Mouse (Mus musculus) C2C12 (cell line): ENCODE data around the gene Rai14. TPM values are rescaled to one million over a fixed set of nuclear protein-coding genes. Genes with fewer than 3 reads are reported as not detected.

Experiments
- H3K27me3 ChIP-seq: one replicate; pipeline ENCODE4 v1.6.1; 2011; ENCODE audit not compliant: control insufficient read depth, insufficient read depth, insufficient read length
- H3K36me3 ChIP-seq: one replicate; pipeline ENCODE4 v1.6.1; 2011; ENCODE audit not compliant: control insufficient read depth, insufficient read depth
- H3K4me3 ChIP-seq: one replicate; pipeline ENCODE4 v1.5.1; 2011; ENCODE audit warnings: mild to moderate bottlenecking, control low read depth; ENCODE audit not compliant: poor library complexity, insufficient read depth, severe bottlenecking
- H3K79me2 ChIP-seq: one replicate; pipeline ENCODE4 v1.6.1; 2011; ENCODE audit not compliant: control insufficient read depth, insufficient read depth
- H3K79me3 ChIP-seq: one replicate; pipeline ENCODE4 v1.6.1; 2011; ENCODE audit warnings: low read depth, control low read depth
- H3ac ChIP-seq: one replicate; pipeline ENCODE3; 2011; ENCODE audit warnings: low read depth; ENCODE audit not compliant: control insufficient read depth, insufficient read length
- CEBPB ChIP-seq: IDR thresholded peaks from one replicate; pipeline ENCODE4 v1.6.1; 2011; ENCODE audit warnings: low read depth, mild to moderate bottlenecking, control low read depth, moderate library complexity
- CTCF ChIP-seq: IDR thresholded peaks from one replicate; pipeline ENCODE4 v1.5.1; 2011; ENCODE audit not compliant: control insufficient read depth, insufficient read depth, insufficient read length
- FOSL1 ChIP-seq: IDR thresholded peaks from one replicate; pipeline ENCODE4 v1.8.0; 2011; ENCODE audit warnings: mild to moderate bottlenecking, low read length; ENCODE audit not compliant: poor library complexity, insufficient read depth, severe bottlenecking
- MAX ChIP-seq: IDR thresholded peaks from one replicate; pipeline ENCODE4 v1.6.1; 2011; ENCODE audit warnings: mild to moderate bottlenecking, control low read depth
- MYOD1 ChIP-seq: IDR thresholded peaks from one replicate; pipeline ENCODE4 v1.6.1; 2011; ENCODE audit warnings: low read depth; ENCODE audit not compliant: control insufficient read depth, insufficient read length
- MYOG ChIP-seq: IDR thresholded peaks from one replicate; pipeline ENCODE4 v1.6.1; 2011; ENCODE audit not compliant: control insufficient read depth, insufficient read length; ENCODE audit errors: extremely low read depth
- USF1 ChIP-seq: IDR thresholded peaks from one replicate; pipeline ENCODE4 v1.6.1; 2011; ENCODE audit warnings: low read depth, mild to moderate bottlenecking, control low read depth, moderate library complexity
- polyA plus RNA-seq: library from polyadenylated mRNA; unstranded; fragments of >200 nt; fragmentation: generic; extraction: Trizol; gene quantifications from one replicate; pipeline ENCODE4 v1.2.1, GENCODE M21; 2012; ENCODE audit warnings: missing spikeins

The Rai14 gene
- polyA plus RNA-seq, 1 experiment, result 55.1 TPM

DNA sequence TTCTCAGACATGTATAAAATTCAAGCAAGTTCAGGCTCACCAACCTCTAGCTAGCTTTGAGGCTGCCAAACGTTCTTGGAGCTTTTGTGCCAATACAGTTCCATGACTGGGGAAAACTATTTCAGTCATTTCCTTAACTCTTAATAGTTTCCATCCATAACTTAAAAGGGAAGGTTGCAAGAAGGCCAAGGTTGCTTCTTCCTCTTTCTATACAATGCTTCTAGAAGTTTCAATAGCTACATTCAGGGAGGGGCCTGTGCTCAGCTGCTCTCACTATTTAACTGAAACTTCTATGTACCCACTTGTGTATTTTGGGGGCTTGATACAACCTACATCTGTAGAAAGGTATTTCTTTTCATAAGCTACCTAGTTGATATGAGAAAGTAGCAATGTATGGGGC, 24.9 kb upstream of the Rai14 start:
- Histone ChIP-seq H3K79me3 (no peaks in the 10 kb centered on the region), H3K4me3 (no peak overlapping the region), H3K79me2 (no peaks in the 10 kb centered on the region), H3K36me3 (no peaks in the 10 kb centered on the region), H3K27me3 (no peaks in the 10 kb centered on the region), H3ac (no peak overlapping the region)
- TF ChIP-seq MYOG (no peak), MYOD1 (no peak), CEBPB (no peak), MAX (no peak), FOSL1 (no peak), CTCF (no peak), USF1 (no peak)

DNA sequence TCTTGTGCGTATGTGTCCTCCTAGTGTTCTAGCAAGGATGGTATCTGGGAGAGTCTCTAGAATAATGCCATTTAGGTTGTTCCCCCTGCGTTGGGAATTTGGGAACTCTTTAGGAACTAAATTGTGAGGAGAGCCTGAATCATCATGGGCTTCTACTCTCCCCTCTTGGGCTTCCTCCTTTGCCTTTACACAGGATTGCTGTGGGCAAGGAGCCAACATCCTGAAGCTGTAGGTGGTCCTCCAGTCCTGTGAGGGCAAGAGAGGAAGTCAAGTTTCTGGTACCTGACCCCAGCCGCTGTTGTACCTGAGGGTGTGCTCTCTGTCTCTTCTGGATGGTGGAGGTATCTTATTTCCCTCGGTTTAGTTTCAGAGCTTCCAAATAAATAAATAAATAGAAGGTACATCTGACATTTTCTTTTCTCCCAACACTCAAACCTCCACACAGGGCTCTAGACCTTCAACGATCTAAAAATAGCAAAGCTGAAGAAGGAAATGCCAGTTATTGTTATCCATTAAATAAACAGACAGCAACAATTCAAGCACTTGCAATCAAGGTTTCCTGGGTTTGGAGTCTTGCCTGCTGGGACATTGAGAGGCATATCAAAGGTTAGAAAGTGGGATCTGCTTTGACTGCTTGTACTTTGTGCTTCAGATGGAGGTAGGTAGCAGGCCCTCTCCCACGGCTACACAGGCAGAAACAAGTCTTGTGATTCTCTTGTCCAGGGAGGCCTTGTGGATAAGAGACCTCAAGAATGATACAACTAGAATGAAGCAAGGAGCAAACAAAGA, 24.1 kb upstream of the Rai14 start:
- Histone ChIP-seq H3K79me2 (no peaks in the 10 kb centered on the region), H3K79me3 (no peaks in the 10 kb centered on the region), H3K4me3 (no peak overlapping the region), H3K27me3 (no peaks in the 10 kb centered on the region), H3K36me3 (no peaks in the 10 kb centered on the region), H3ac (no peak overlapping the region)
- no peak for TF ChIP-seq CEBPB
- no peak for TF ChIP-seq MYOD1
- TF ChIP-seq MAX, result no peak
- TF ChIP-seq USF1, result no peak
- no peak for TF ChIP-seq CTCF
- TF ChIP-seq FOSL1, result no peak
- no peak for TF ChIP-seq MYOG

DNA sequence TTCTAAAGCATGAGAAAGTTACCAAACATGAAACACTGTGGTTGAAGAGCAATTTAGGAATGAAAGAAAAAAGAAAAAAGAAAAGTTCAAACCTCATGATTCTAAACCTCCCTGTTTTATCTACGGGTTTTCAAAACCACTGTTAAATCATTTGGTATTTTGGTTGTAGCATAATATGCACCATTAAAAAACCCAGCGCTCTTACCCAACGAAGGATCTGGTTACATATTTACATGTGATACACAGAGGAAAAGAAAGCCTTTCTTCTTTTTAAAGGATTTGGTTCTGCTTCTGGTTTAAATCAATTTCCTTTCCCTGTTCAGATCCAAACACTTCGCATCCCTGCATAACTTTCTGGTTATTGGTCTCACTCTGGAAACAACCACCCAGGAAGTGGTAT, 21.5 kb upstream of the Rai14 start:
- H3K79me3 ChIP-seq, result no peaks in the 10 kb centered on the region
- H3K36me3 ChIP-seq, result no peaks in the 10 kb centered on the region
- TF ChIP-seq USF1 (no peak), MAX (no peak), CTCF (no peak), MYOG (no peak), FOSL1 (no peak), CEBPB (no peak), MYOD1 (no peak)
- no peak overlapping the region for H3ac ChIP-seq
- H3K4me3 ChIP-seq, result no peak overlapping the region
- H3K27me3 ChIP-seq, result no peaks in the 10 kb centered on the region
- no peaks in the 10 kb centered on the region for H3K79me2 ChIP-seq

DNA sequence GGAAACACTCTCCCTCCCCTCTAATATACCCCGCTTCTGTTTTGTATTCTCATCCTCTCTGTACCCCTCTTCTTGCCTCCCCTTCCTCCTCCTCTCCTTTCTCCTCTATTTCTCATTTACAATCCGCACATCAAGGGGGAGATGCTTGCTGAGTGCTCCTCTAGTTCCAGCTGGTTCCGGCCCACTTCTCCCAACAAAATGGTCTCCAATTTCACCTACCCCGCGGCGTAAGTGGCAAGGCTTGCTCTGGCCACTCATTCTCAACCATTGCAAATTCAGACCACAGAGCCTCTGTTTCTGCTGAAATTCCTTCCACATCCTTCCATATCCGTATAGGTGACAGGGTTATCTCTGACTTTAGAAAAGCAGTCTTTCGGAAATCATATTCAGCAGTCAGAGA, 20.8 kb upstream of the Rai14 start:
- Histone ChIP-seq H3K4me3 (no peak overlapping the region), H3K79me3 (no peaks in the 10 kb centered on the region), H3K79me2 (no peaks in the 10 kb centered on the region), H3K27me3 (no peaks in the 10 kb centered on the region), H3K36me3 (no peaks in the 10 kb centered on the region), H3ac (no peak overlapping the region)
- TF ChIP-seq USF1 (no peak), CEBPB (no peak), FOSL1 (no peak), CTCF (no peak), MYOD1 (no peak), MAX (no peak), MYOG (no peak)

DNA sequence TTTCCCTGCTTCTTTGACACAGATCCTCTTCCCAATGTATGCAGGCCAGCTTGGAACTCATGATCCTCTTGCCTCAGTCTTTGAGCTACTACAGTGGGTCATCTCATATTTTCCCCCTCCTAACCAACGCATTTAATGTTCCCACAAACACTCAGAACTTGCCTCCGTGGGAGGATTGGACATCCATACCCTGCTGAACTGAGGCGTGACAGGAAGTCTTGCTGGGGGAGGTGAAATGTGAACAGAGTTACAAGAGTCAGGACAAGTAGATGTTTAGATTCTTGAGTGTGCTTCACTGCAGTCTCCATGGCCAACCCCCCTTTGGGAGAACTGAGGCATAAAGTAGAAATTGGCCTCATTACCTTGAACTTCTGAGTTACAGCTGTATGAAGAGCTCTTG, 17.0 kb upstream of the Rai14 start:
- no peak overlapping the region for H3ac ChIP-seq
- TF ChIP-seq MAX (no peak), MYOG (no peak), CEBPB (no peak), CTCF (no peak), USF1 (no peak)
- no peaks in the 10 kb centered on the region for H3K79me3 ChIP-seq
- no peak overlapping the region for H3K4me3 ChIP-seq
- H3K36me3 ChIP-seq, result no peaks in the 10 kb centered on the region
- H3K79me2 ChIP-seq, result no peaks in the 10 kb centered on the region
- no peaks in the 10 kb centered on the region for H3K27me3 ChIP-seq

DNA sequence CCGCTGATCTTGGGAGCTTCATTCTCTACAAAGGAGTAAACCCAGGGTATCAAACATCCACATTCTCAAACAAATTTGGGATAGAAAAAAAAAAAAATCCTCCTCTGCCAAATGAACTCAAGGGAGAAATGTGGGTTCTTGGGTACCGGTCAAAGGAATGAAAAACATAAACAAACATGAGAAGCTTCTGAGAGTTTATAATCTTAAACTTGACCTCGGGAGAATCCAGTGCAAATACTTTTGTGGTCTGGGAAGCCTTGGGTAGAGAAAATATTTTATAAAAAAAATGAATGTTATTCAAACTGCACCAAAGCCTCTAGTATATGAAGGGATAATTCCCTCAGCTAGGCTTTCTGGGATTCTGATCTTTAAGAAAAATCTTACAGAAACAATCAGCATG, 11.8 kb upstream of the Rai14 start:
- H3K79me2 ChIP-seq, result no peaks in the 10 kb centered on the region

More for the DNA sequence above, 11.8 kb upstream of the Rai14 start:
- no peak for TF ChIP-seq CTCF
- TF ChIP-seq MYOG, result no peak
- no peak for TF ChIP-seq MAX
- no peak for TF ChIP-seq CEBPB
- no peak for TF ChIP-seq MYOD1
- H3ac ChIP-seq, result no peak overlapping the region
- H3K79me3 ChIP-seq, result no peaks in the 10 kb centered on the region
- no peak overlapping the region for H3K4me3 ChIP-seq
- no peaks in the 10 kb centered on the region for H3K36me3 ChIP-seq
- H3K27me3 ChIP-seq, result no peaks in the 10 kb centered on the region
